Mouse (Mus musculus) thymus, adult 2 months (tissue): ENCODE results near the gene Hp1bp3.

Experiments
- CTCF ChIP-seq: fragments of 200-500 bp; IDR thresholded peaks from 2 replicates; pipeline ENCODE4 v1.5.1; 2012; ENCODE audit warnings: mild to moderate bottlenecking, control low read depth, low read length, moderate library complexity, borderline replicate concordance; ENCODE audit not compliant: control insufficient read depth, poor library complexity, insufficient read depth; ENCODE audit errors: extremely low read depth
- POLR2A ChIP-seq: fragments of 200-500 bp; IDR thresholded peaks from 2 replicates; pipeline ENCODE4 v1.6.1; 2012; ENCODE audit warnings: mild to moderate bottlenecking, low read length, control low read depth, moderate library complexity; ENCODE audit not compliant: control insufficient read depth, poor library complexity, insufficient read depth; ENCODE audit errors: extremely low read depth

GRCm38 (mm10) chr4:138251819-138252218 lies 35.7 kb downstream of the Hp1bp3 start:
- TF ChIP-seq CTCF (0 out of 2 replicates have a peak, but pooled peaks have one; percentile 31), POLR2A (0 out of 2 replicates have a peak, but pooled peaks have one; percentile 21)
